Mouse (Mus musculus): ENCODE results near the gene Olfr406. TPM values are rescaled to one million over a fixed set of nuclear protein-coding genes. Genes with fewer than 3 reads are reported as not detected.

Olfr406 gene
- not detected for polyA plus RNA-seq (2014; fragmentation: Illumina TruSeq; extraction: RNeasy Lipid Tissue Mini Kit (QIAGEN cat#74804); ENCODE audit: low read depth, low replicate concordance)

DNA sequence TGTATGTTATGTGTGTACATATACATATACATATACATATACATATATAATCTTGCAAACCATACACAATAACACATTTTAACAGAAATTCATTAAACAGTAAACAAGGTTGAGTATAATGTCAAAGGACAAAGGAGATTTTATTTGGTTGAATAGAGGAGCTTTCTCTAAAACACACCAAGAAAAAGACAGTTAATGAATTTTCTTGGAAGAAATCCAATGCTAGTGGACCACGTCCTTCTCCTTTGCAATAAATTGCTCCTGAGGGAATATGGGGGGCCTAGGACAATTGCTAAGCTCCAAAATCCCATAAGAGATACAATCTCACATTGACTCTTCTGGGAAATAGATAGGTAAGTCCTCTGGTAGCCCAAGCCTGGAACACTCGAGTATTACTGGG is at the start of gene Olfr406:
Olfr406 (plus strand) TSS at position 301 of the 400 bp plus-strand sequence.

DNA sequence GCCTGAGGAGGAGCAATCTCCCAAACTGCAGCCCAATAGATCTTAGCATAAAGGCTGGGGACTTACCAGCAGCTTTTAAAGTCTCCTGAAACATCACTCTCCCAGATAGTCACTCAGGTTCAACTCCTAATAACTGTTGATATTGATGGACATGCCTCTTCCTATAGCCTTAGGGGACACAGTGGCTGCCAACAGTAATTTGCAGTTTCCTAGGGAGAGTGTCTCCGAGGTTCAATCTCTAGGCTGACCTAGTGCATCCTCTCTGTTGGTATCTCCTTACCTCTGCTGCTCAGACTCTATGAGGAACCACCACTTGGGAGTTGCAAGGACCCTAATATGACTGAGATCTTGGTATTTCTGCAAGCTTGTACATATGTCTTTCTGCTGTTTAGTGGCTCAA is 48.3 kb upstream of the Olfr406 start, which contains the start of gene Olfr43:
Olfr43 (minus strand) TSS at position 101 of the 400 bp plus-strand sequence.

DNA sequence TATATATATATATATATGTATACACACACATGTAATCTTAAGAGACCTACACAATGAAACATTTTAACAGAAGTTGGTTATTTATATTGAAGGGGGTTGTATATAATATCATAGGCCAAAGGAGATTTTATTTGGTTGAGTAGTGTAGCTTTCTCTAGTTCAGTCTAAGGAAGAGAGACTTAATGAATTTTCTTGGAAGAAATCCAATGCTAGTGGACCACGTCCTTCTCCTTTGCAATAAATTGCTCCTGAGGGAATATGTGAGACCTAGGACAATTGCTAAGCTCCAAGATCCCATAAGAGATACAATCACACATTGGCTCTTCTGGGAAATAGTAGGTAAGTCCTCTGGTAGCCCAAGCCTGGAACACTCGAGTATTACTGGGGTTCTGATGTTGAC is 23.8 kb downstream of the Olfr406 start, which contains the start of gene Olfr59:
Olfr59 (plus strand) TSS at position 301 of the 400 bp plus-strand sequence.

Other genes with a start within 250 kb of the Olfr406 start
- not detected for gene Olfr139, start 203.3 kb upstream of the Olfr406 start, polyA plus RNA-seq (2014; fragmentation: Illumina TruSeq; extraction: RNeasy Lipid Tissue Mini Kit (QIAGEN cat#74804); ENCODE audit: low read depth, low replicate concordance)
- gene Olfr399, start 203.2 kb upstream of the Olfr406 start, polyA plus RNA-seq (2014; fragmentation: Illumina TruSeq; extraction: RNeasy Lipid Tissue Mini Kit (QIAGEN cat#74804); ENCODE audit: low read depth, low replicate concordance): not detected
- gene Zfp616, start 189.9 kb upstream of the Olfr406 start, polyA plus RNA-seq (2014; fragmentation: Illumina TruSeq; extraction: RNeasy Lipid Tissue Mini Kit (QIAGEN cat#74804); ENCODE audit: low read depth, low replicate concordance): not detected
- gene Olfr401, start 146.1 kb upstream of the Olfr406 start, polyA plus RNA-seq (2014; fragmentation: Illumina TruSeq; extraction: RNeasy Lipid Tissue Mini Kit (QIAGEN cat#74804); ENCODE audit: low read depth, low replicate concordance): not detected
- not detected for gene Olfr402, start 106.3 kb upstream of the Olfr406 start, polyA plus RNA-seq (2014; fragmentation: Illumina TruSeq; extraction: RNeasy Lipid Tissue Mini Kit (QIAGEN cat#74804); ENCODE audit: low read depth, low replicate concordance)
- gene Olfr403, start 73.6 kb upstream of the Olfr406 start, polyA plus RNA-seq (2014; fragmentation: Illumina TruSeq; extraction: RNeasy Lipid Tissue Mini Kit (QIAGEN cat#74804); ENCODE audit: low read depth, low replicate concordance): not detected
- gene Olfr43, start 48.4 kb upstream of the Olfr406 start, polyA plus RNA-seq (2014; fragmentation: Illumina TruSeq; extraction: RNeasy Lipid Tissue Mini Kit (QIAGEN cat#74804); ENCODE audit: low read depth, low replicate concordance): not detected
- not detected for gene Olfr59, start 23.9 kb downstream of the Olfr406 start, polyA plus RNA-seq (2014; fragmentation: Illumina TruSeq; extraction: RNeasy Lipid Tissue Mini Kit (QIAGEN cat#74804); ENCODE audit: low read depth, low replicate concordance)
- not detected for gene Olfr410, start 78.2 kb downstream of the Olfr406 start, polyA plus RNA-seq (2014; fragmentation: Illumina TruSeq; extraction: RNeasy Lipid Tissue Mini Kit (QIAGEN cat#74804); ENCODE audit: low read depth, low replicate concordance)
- not detected for gene Olfr411, start 92.8 kb downstream of the Olfr406 start, polyA plus RNA-seq (2014; fragmentation: Illumina TruSeq; extraction: RNeasy Lipid Tissue Mini Kit (QIAGEN cat#74804); ENCODE audit: low read depth, low replicate concordance)
- gene Olfr412, start 102.3 kb downstream of the Olfr406 start, polyA plus RNA-seq (2014; fragmentation: Illumina TruSeq; extraction: RNeasy Lipid Tissue Mini Kit (QIAGEN cat#74804); ENCODE audit: low read depth, low replicate concordance): not detected